Mouse (Mus musculus) layer of hippocampus, adult 18-20 months (tissue): Measurements from ENCODE around the gene Nars2. TPM values are rescaled to one million over a fixed set of nuclear protein-coding genes. Genes with fewer than 3 reads are reported as not detected.
"Not testable (repeated sequence)": the region's sequence is repeated elsewhere in the genome, so short reads cannot be mapped to it uniquely, and the experiment has no call there.

Source experiments
- DNase-seq, 2 experiments: peaks; one replicate each; pipeline ENCODE4 v3.0.0; 2022; ENCODE audit warnings: low spot score in 2 of 2
- long read RNA-seq: library from polyadenylated mRNA; stranded (forward); transcript quantifications from one replicate; pipeline ENCODE4 v2.0.0, GENCODE M21; 2021
- total RNA-seq, 2 experiments: library from RNA; stranded (reverse); gene quantifications; 2 replicates each; pipeline ENCODE4 v1.2.3; 2021

The Nars2 gene
- 10 to 100 TPM; 13.5 to 16.2 TPM for total RNA-seq
- long read RNA-seq, transcript Nars2-201 (14 exons, 3,778 nt): major isoform, 12 of 22 reads
- long read RNA-seq, partial matches to known transcripts: 1 of 22 reads
- long read RNA-seq, other reads (novel, unspliced or antisense): 9 of 22 reads

DNA sequence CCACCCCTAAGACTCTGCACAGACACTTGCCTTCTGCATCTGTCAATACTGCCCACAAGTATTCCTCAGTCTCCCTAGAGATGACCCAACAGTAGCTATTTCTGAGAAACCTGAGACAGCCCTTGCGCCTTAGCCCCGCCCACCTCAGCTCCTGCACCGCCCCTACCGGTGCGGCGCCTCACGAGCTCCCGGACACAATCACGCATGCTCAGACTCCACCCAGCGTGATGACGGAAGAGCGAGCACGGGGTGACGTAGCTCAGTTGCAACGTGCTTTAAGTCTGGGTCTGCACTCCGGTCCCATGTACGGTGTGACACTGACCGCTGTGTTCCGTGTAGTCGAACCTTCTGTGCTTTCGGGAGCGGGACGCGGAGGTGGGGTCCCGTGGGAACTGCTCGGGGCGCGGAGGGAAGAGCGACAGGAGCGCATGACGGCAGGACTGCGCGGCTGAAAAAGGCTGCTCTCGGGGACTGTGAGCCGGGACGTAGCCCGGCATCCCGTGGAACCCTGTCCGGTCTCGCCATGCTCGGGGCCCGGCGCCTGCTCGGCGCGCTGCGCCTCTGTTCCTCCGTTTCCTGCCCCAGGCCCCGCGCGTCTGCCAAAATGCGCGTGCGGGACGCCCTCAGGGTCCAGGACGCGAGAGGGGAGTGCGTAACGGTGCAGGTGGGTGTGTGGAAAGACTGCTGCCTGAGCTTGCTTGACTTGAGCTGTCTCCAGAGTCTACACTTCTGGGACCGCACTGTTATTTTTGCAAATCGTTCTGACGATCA lies at the start of gene Nars2:
TSS of gene Nars2 (plus strand) at position 225 of the 771 bp plus-strand sequence.
- DNase-seq: peak; percentile 88 to 92

DNA sequence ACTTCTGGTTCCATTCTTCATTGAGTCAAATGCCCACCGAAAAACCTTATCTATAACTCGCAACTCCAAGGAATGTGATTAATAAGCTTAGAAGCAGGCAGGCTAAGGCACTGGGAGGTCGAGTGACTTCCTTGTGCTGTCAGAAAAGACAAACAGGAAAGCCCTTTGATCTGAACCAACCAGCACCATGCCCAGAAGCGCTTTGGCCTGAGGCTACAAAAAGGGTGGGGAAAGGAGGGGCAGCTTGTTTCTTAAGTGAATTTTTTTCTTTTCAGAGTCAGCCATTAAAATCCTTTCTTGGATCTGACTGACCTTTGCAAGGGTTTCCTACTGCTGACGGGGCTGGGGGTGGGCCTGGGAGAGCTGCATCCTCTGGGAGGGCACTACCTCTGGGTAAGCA lies 49.1 kb upstream of the Nars2 start:
- DNase-seq: no peak

DNA sequence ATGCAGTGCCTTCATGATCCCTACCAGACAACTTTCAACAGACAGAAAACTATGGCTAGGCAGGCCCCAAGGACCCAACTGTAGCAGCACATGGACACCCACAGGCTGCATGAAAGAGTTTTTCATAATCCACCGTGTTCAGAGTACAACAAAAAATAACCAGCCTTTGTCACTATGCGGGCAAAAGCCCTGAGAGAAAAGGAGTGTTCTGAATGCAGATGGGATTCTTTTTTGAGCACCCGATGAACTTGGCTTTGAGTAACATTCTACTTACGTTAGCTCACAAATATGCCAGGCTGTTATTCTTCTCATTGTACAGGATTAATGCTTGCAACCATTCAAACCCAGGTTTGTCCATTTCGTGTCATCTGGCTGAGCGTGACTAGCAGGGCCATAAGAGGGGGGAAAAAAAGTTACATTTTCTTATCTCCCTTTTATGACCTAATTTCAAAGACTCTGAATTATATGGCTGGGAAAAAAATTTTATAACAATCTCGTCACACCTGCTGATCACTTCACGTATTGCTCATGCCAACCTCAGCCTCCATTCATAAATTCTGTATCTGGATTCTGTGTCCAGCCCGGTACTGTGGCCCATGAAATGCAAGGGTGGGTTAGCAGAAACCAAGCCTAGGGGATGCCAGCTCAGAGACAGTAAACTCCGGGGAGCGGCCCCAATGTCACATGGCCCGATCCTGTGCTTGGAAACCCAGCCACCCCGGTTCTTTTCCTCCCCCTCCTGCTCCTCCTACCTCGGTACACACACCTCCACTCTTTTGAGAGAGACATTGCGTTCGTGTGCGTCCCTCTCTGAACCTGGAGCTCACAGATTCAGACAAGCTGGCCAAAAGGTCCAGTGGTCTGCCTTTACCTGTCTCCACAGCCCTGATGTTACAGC lies 48.0 kb upstream of the Nars2 start:
- DNase-seq: peak in 1 of 2 experiments; percentile 58

DNA sequence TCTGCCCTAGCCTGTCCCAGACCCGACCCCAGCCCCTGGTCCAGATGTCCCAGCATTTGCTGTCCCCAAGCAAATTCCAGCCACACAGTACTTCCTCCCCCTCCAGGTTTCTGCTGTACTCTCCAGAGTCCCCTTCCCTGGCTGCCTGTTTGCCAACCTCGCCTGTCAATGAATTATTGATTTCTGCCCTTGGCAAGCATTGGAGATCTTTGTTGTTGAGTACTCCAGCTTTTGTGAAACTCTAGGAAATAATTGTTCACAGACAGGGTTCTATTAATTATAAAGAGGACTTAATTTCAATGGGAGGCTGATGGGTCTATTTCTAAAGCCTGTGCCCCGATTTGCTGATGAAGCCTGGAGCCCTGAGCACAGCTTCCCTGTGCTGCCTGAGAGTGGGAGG lies 46.9 kb upstream of the Nars2 start:
- DNase-seq: no peak

DNA sequence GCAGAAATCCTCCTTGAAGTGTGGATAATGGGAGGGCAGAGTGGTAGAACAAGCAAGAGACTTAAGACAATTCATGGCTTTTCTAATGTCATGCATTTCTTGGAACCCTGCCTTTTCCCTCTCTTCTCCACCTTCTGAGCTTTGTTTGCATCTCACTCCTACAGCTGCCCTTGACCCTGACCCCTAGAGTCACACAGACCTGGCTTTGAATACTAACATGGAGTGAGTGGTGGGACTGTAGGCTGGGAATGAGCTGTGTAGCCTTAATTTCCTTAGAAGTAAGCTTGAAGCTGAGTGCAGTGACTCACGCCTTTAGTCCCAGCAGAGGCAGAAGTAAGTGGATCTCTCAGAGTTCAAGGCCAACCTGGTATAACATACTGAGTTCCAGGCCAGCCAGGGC lies 46.4 kb upstream of the Nars2 start:
- no peak for DNase-seq

DNA sequence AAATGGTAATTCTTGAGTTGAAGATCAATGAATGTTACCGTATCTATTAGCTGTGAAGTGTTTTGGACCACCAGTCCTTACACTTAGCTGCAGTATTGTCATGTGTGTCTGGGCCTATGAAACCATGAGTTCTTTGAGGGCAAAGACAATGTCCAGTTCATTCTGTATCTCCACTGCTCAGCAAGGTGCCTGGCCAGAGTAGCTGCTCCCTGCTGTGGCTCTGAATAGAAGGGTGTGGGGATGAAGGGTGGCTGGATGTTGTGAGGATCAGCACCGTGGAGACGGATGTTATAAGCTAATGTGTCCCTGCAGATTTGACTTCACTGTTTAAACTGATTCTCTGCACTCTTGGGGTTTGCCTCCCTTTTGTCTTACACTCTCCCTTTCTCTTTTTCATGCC lies 45.9 kb upstream of the Nars2 start:
- DNase-seq: no peak

DNA sequence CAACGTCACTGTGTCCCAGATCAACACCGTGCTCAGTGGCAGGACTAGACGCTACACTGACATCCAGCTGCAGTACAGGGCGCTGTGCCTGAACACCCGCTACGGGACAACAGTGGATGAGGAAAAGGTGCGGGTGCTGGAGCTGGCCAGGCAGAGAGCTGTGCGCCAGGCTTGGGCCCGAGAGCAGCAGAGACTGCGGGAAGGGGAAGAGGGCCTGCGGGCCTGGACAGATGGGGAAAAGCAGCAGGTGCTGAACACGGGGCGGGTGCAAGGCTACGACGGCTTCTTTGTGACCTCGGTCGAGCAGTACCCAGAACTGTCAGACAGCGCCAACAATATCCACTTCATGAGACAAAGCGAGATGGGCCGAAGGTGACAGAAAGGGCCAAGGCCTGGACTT lies 45.1 kb upstream of the Nars2 start:
- DNase-seq: no peak

DNA sequence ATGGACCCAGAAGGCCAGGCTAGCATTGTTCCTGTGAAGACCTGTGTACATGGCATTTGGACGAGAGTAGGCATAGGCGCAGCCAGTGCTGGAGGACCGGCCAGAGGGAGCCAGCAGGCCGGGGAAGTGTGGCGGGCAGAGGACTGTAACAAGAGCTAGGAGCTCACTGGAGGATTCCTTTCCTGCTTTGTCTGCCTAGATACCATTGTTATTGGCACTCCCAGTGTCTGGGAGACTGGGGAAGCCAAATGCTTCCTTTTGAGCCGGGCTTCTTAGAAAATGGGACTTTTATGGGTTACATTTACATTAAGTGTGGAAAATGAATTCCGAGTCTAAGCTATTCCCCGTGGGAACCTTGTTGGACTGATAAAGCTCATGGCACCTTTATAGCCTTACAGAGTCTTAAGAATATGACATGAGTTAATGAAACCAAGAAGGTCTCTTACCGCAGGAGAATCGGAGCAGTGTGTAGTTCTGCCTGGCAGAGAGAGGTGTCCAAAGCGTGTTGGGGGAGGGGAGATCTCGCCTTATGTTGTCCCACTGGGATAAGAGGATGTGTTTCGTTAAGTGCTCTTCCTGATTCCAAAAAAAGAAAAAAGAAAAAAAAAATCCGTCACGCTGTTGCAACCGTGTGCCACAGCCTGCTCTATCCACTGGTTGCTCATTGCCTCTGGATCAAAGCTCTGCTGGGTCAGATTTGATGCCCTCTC lies 43.2 kb upstream of the Nars2 start:
- no peak for DNase-seq

DNA sequence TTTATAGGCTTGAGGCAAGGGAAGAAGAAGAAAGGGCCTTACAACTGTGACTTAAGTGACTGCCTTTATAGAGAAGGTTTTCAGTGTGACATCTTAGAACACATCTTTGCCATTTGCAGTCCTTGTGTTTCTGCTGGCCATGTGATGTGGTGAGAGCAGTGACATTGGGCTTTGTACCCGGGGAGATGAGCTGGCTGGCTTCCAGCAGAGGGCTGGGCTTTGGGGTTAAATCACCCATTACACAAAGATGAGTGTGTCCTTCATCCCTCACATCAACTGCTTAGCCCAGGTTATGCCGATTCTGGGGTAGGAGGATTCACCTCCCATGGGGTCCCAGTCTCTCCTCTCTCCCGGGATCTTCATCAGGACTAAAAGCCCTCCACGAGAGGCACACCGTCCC lies 41.4 kb upstream of the Nars2 start:
- no peak for DNase-seq

DNA sequence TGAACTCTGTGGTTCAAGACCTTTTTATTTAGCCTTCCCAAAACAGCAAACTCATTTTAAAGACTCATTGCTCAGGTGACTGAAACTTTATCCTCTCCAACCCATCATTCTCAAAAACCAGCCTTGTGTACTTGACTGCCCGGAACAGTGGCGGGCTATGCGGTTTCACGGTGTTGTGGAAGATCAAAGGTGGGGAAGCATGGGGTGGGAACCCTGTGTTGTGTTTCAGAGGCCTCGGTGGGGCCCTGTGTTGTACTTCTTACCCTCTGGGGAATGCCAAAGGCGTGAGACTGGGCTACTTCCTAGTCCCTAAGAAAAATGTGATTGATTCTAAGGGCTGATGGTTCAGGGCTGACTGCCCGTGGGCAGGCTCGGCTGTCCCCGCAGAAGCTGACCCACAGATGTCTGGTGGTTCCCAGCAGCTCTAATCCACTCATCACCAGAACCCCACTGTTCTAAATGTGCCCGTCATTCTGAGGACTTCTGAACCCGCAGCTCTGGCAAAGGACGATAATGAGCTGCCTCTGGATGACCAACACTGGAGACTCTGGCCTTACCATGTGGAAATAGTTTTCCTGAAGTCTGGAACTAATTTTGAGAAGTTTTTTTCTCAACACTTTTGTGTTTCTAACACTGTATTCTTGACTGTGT lies 40.9 kb upstream of the Nars2 start:
- no peak for DNase-seq

DNA sequence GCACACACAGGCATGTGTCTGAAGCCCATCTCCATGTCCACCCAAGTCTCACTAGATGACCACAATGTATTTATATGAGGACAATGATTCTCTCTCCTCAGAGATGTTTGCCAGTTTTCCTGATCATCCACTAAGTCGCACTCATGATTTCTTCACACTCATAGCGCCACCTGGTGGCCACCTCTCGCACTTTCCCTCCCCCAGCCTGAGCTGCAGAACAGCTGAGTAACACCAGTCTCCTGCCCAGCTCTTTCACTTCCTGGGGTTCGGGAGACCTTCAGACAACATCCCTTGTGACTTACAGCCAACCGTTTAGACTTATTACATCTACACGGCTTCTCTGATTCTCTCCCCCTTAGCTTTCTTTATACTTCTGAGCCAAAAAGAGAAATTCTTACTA lies 37.3 kb upstream of the Nars2 start:
- DNase-seq: peak; percentile 76 to 94

DNA sequence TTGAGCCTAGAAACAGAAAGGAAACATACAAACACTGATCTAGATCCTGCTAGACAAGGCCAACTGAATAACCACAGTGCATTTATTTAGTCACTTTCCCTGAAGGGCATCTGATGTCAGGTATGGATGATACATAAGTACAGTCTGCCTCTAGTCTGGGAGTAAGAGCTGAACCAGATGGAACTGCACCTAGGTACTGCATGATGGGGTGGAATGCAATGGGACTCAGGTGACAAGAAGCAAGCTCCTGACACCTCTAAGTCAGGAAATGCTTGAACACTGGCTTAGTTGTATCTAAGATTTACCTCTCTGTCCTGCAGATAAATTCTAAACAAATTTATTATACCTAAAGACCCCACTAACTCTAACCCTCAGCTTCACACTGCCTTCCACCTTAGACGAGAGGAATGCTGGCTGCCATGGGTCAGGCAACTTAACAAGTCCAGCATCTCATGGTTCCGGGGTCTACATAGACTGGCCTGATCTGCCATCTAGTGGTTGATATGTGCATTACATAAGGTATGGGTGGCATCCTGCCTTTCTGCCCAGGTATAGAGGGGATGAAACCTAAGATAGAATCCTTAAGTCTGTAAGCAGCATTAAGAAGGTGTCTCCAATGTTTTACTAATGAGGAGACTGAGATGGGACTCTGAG lies 35.7 kb upstream of the Nars2 start:
- peak in 1 of 2 experiments; percentile 81 for DNase-seq

DNA sequence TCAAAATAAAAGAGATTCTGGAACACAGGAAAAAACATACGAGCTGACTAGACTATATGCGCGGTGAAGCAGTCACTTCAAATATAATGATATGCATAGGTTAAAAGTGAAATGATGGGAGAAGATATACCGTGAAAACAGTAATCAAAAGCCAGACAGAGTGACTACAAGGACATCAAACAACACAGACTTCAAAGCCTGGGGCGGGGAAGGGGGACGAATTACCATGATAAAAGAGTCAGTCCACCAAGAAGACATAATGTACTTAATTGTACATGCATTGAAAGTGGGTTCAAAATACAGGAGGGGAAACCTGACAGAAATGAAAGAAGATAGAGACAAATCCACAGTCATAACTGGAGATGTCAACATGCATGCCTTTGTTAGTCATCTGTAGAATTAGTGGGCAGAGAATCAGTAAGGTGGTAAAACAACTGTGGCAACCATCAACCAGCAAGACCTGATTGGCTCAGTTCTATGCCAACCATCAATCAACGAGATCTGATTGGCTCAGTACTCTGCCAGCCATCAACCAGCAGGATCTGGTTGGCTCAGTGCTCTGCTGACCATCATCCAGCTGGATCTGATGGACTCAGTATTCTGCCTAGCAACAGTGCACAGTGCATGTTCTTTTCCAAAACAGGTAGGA lies 30.7 kb upstream of the Nars2 start:
- no peak for DNase-seq

DNA sequence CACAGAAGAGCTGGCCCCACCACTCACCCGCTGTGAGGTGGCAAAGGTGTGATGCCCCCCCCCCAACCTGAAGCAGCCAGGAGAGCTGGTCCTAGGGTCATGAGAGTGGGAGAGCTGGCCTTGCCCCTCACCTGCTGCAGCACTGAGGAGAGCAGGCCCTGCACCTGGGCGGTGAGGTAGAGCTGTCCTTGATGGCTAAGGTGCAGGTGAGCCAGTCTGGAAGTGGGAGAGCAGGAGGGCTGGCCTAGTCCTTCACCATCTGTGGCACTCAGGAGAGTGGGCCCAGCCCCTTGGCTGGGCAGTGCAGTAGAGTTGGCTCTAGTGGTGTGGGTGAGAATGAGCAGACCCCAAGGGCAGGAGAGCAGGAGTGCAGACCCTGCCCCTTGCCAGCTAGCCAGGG lies 28.4 kb upstream of the Nars2 start:
- DNase-seq: no peak

DNA sequence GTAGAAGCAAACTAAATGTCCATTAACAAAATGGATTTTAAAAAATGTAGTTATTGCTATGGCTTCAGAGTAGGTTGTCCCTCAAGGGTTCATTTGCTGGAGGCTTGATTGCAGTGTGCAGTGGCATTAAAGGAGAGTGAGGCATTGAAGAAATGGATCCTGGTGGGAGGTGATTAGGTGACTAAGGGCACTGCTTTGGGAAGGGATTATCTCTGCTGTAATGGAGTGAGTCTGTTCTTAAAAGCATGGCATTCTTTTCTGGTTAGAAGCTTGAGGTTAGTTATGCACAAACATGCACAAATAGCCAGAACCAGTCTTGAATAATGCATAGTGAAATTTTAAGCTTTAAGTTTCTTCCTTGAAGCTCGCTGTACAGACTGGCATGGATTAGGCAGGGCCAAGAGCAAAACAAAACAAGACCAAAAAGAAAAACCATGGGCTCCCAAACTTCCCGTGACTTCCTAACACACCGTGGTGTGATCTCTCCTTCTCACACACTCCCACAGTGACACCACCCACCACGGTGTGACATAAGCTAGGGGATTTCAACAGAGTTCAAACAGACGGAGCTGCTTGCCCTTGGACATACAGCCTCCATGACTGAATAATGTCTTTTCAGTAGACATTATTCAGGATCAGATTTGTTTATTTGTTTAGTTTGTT lies 7.5 kb upstream of the Nars2 start:
- DNase-seq: no peak

DNA sequence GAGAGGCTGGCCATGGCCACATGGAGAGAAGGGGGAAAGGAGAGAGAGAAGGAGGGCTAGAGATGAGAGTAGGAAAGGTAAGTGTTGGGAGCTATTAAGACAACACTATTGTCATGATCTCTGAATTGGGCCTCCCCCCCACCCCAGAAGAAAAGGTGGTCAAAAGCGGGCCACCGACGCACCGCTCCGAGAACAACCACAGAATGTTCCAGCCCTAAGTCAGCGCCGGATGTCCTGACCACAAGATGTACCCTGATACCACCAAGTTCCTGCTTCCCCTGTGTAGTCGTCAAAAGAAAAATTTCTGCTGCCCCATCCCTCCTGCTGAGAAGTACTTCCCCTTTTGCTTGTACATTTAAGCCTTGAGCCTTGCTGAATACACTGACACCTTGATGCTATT lies 4.8 kb upstream of the Nars2 start:
- not testable (repeated sequence) for DNase-seq

DNA sequence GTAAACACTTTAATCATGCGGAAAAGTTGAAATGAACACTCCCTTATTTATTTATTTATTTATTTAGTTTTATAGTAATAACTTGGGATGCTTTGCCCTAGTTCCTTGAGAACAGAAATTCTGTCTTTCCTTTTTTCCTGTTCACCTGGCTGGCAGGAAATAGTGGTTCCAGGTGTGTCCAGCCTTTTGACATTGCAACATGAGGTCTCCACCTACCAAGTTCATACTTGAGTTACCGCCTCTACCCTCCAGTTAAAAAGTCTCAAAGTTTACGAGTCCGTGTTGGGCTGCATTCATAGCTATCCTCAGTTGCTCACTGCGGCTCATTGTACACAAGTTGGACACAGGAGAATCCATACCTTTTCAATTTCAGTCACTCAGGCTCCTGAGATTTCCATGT lies 789 bp downstream of the Nars2 start:
- no peak for DNase-seq

DNA sequence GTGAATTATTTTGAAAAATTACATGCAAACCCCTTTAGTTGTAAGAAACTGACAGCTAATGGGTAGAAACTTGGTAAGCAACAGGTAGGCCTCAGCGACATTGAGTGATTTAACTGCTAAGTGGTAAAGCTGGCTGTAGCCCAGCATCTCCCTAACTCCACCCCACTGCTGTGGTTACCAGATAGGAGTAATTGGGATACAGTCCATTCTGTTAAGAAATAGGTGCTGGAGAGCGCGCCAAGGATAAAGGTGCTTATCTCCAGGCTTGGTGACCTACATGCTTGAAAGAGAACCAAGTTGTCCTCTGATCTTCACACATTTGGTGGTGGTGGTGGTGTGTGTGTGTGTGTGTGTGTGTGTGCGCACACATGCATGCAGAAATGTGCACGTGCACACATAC lies 7.9 kb downstream of the Nars2 start:
- DNase-seq: no peak

DNA sequence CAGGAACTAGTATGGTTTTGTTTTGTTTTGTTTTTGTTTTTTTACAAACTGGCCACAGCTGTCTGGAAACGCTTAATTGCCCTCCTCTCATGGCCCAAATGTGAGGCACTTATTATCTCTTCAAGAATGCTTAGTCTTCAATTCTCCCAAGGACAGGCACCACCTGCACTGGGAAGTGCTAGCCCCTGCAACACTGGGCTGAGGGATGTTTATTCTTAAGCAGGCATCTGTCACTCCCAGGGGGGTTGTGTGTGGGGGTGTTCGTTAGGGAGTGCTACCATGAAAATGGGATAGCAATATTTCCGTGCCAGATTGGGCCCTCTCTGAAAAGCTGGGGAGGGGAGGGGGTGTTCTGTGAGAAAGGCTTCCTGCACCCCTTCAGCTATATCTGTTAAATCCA lies 15.9 kb downstream of the Nars2 start:
- DNase-seq: no peak
